Mouse (Mus musculus): ENCODE measurements at regions not wholly inside any gene's neighbourhood (a gene's known extent, or its start where the extent isn't known, plus 50 kb on each side); places are given as distances from the start of the nearest gene placed in this dataset.
A peak's percentile ranks its signal among the peaks of the same experiment; 100 is the strongest.

- DNase-seq (ENCODE audit: low read depth, low spot score): no peak
These were observed 62.3 kb downstream of the Zfp706 start for GRCm38 (mm10) chr15:36945309-36945708.

- DNase-seq (ENCODE audit: low read depth, low spot score): no peak
These were observed 62.9 kb downstream of the Zfp706 start for GRCm38 (mm10) chr15:36944556-36945171.

- no peak for DNase-seq (ENCODE audit: low read depth, low spot score)
These were observed 64.0 kb downstream of the Zfp706 start for GRCm38 (mm10) chr15:36943492-36944112.

GRCm38 (mm10) chr15:36942261-36942660, 65.3 kb downstream of the Zfp706 start:
- DNase-seq (ENCODE audit: low read depth, low spot score): no peak

- DNase-seq (ENCODE audit: low read depth, low spot score): no peak
These were observed 65.8 kb downstream of the Zfp706 start for GRCm38 (mm10) chr15:36941741-36942140.

- DNase-seq (ENCODE audit: low read depth, low spot score): no peak
These were observed 68.0 kb downstream of the Zfp706 start for GRCm38 (mm10) chr15:36939608-36940007.

GRCm38 (mm10) chr15:36939153-36939552, 68.4 kb downstream of the Zfp706 start:
- no peak for DNase-seq (ENCODE audit: low read depth, low spot score)

- DNase-seq (ENCODE audit: low read depth, low spot score): peak; percentile 96
These were observed 68.9 kb downstream of the Zfp706 start for GRCm38 (mm10) chr15:36938511-36939150.

- DNase-seq (ENCODE audit: low read depth, low spot score): peak; percentile 57
These were observed 69.6 kb downstream of the Zfp706 start for GRCm38 (mm10) chr15:36937757-36938498.

GRCm38 (mm10) chr15:36937067-36937657, 70.4 kb downstream of the Zfp706 start:
- DNase-seq (ENCODE audit: low read depth, low spot score): peak; percentile 17

- no peak for DNase-seq (ENCODE audit: low read depth, low spot score)
These were observed 72.8 kb downstream of the Zfp706 start for GRCm38 (mm10) chr15:36934801-36935200.

- DNase-seq (ENCODE audit: low read depth, low spot score): no peak
These were observed 74.0 kb downstream of the Zfp706 start for GRCm38 (mm10) chr15:36933581-36933991.

- peak; percentile 45 for DNase-seq (ENCODE audit: low read depth, low spot score)
These were observed 76.1 kb downstream of the Zfp706 start for GRCm38 (mm10) chr15:36931460-36931859.

- DNase-seq (ENCODE audit: low read depth, low spot score): no peak
These were observed 77.1 kb downstream of the Zfp706 start for GRCm38 (mm10) chr15:36930433-36930832.

GRCm38 (mm10) chr15:36929786-36930185, 77.8 kb downstream of the Zfp706 start:
- no peak for DNase-seq (ENCODE audit: low read depth, low spot score)

- DNase-seq (ENCODE audit: low read depth, low spot score): no peak
These were observed 78.5 kb downstream of the Zfp706 start for GRCm38 (mm10) chr15:36929088-36929487.

GRCm38 (mm10) chr15:36928678-36929077, 78.9 kb downstream of the Zfp706 start:
- DNase-seq (ENCODE audit: low read depth, low spot score): no peak

GRCm38 (mm10) chr15:36927436-36927835, 80.1 kb downstream of the Zfp706 start:
- DNase-seq (ENCODE audit: low read depth, low spot score): no peak

- no peak for DNase-seq (ENCODE audit: low read depth, low spot score)
These were observed 83.4 kb downstream of the Zfp706 start for GRCm38 (mm10) chr15:36924171-36924570.

GRCm38 (mm10) chr15:36921384-36921783, 86.2 kb downstream of the Zfp706 start:
- no peak for DNase-seq (ENCODE audit: low read depth, low spot score)

- DNase-seq (ENCODE audit: low read depth, low spot score): no peak
These were observed 86.7 kb downstream of the Zfp706 start for GRCm38 (mm10) chr15:36920886-36921285.

GRCm38 (mm10) chr15:36919704-36920103, 87.9 kb downstream of the Zfp706 start:
- no peak for DNase-seq (ENCODE audit: low read depth, low spot score)
